Mouse (Mus musculus): ENCODE measurements at regions not wholly inside any gene's neighbourhood (a gene's known extent, or its start where the extent isn't known, plus 50 kb on each side); places are given as distances from the start of the nearest gene placed in this dataset.
"Not testable (repeated sequence)": the region's sequence is repeated elsewhere in the genome, so short reads cannot be mapped to it uniquely, and the experiment has no call there.

GRCm38 (mm10) chr6:50823220-50823910, 169.1 kb upstream of the Npvf start:
- no peak for DNase-seq

GRCm38 (mm10) chr6:50824466-50824865, 170.2 kb upstream of the Npvf start:
- DNase-seq: no peak

GRCm38 (mm10) chr6:50831725-50832124, 177.5 kb upstream of the Npvf start:
- DNase-seq: no peak

- DNase-seq: no peak
Measured at GRCm38 (mm10) chr6:50835997-50836625, 181.9 kb upstream of the Npvf start.

- no peak for DNase-seq
Measured at GRCm38 (mm10) chr6:50840826-50841225, 186.6 kb upstream of the Npvf start.

GRCm38 (mm10) chr6:50845246-50845645, 191.0 kb upstream of the Npvf start:
- DNase-seq: not testable (repeated sequence)

GRCm38 (mm10) chr6:50846740-50847516, 192.7 kb upstream of the Npvf start:
- DNase-seq: no peak

GRCm38 (mm10) chr6:50847548-50847947, 193.3 kb upstream of the Npvf start:
- no peak for DNase-seq

GRCm38 (mm10) chr6:50859162-50859561, 204.9 kb upstream of the Npvf start:
- no peak for DNase-seq

- DNase-seq: no peak
Measured at GRCm38 (mm10) chr6:50877991-50878390, 223.8 kb upstream of the Npvf start.

GRCm38 (mm10) chr6:50882298-50882697, 228.1 kb upstream of the Npvf start:
- no peak for DNase-seq

- no peak for DNase-seq
Measured at GRCm38 (mm10) chr6:50882759-50883158, 228.5 kb upstream of the Npvf start.

- no peak for DNase-seq
Measured at GRCm38 (mm10) chr6:50885031-50885430, 230.8 kb upstream of the Npvf start.

- no peak for DNase-seq
Measured at GRCm38 (mm10) chr6:50885771-50886360, 231.6 kb upstream of the Npvf start.

GRCm38 (mm10) chr6:50890370-50891204, 236.3 kb upstream of the Npvf start:
- no peak for DNase-seq

GRCm38 (mm10) chr6:50891205-50891526, 236.9 kb upstream of the Npvf start:
- no peak for DNase-seq

GRCm38 (mm10) chr6:50898792-50899191, 244.6 kb upstream of the Npvf start:
- DNase-seq: no peak

- no peak for DNase-seq
Measured at GRCm38 (mm10) chr6:50915166-50916030, 261.2 kb upstream of the Npvf start.

- no peak for DNase-seq
Measured at GRCm38 (mm10) chr6:50918248-50918647, 264.0 kb upstream of the Npvf start.

- no peak for DNase-seq
Measured at GRCm38 (mm10) chr6:50922235-50922634, 268.0 kb upstream of the Npvf start.

- DNase-seq: no peak
Measured at GRCm38 (mm10) chr6:50924571-50924970, 270.3 kb upstream of the Npvf start.

- DNase-seq: no peak
Measured at GRCm38 (mm10) chr6:50924998-50925397, 270.8 kb upstream of the Npvf start.

Data from thymus, postnatal 14 days (tissue).